Mouse (Mus musculus) embryonic facial prominence, embryonic 11.5 days (tissue): ENCODE data around the gene Phkg1. TPM values are rescaled to one million over a fixed set of nuclear protein-coding genes. Genes with fewer than 3 reads are reported as not detected.
"Not testable (repeated sequence)": the region's sequence is repeated elsewhere in the genome, so short reads cannot be mapped to it uniquely, and the experiment has no call there.

ENCODE experiments used
- ATAC-seq: fragments of 200-750 bp; cut with Nextera tagmentation; replicated peaks from 2 replicates; pipeline ENCODE4 v1.8.0; 2017; ENCODE audit warnings: low read depth; ENCODE audit not compliant: insufficient number of reproducible peaks, low FRiP score, low TSS enrichment
- DNase-seq: peaks from one replicate; pipeline ENCODE4 v3.0.0-alpha.2; 2015; ENCODE audit warnings: low spot score
- H3K27ac ChIP-seq: fragments of 300-500 bp; sonication (generic); replicated peaks from 2 replicates; pipeline ENCODE4 v1.5.1; 2014; ENCODE audit warnings: mild to moderate bottlenecking, low read depth, low read length, control low read depth
- H3K27me3 ChIP-seq: fragments of 300-500 bp; sonication (generic); 2 replicates; pipeline ENCODE4 v1.6.1; 2014; ENCODE audit warnings: mild to moderate bottlenecking, low read length, moderate library complexity, mixed read lengths; ENCODE audit not compliant: control insufficient read depth, insufficient read depth
- H3K36me3 ChIP-seq: fragments of 300-500 bp; sonication (generic); replicated peaks from 2 replicates; pipeline ENCODE4 v1.6.1; 2014; ENCODE audit warnings: low read depth, mild to moderate bottlenecking, low read length, moderate library complexity, mixed read lengths; ENCODE audit not compliant: control insufficient read depth, insufficient read depth
- H3K4me1 ChIP-seq: fragments of 300-500 bp; sonication (generic); 2 replicates; pipeline ENCODE4 v1.6.1; 2014; ENCODE audit warnings: low read length, mixed read lengths; ENCODE audit not compliant: control insufficient read depth, insufficient read depth
- H3K4me2 ChIP-seq: fragments of 300-500 bp; sonication (generic); 2 replicates; pipeline ENCODE4 v1.6.1; 2014; ENCODE audit warnings: low read depth, mild to moderate bottlenecking, control low read depth, low read length, moderate library complexity
- H3K4me3 ChIP-seq: fragments of 300-500 bp; sonication (generic); 2 replicates; pipeline ENCODE4 v1.5.1; 2014; ENCODE audit warnings: low read depth, low read length, control low read depth
- H3K9ac ChIP-seq: fragments of 300-500 bp; sonication (generic); replicated peaks from 2 replicates; pipeline ENCODE4 v1.6.1; 2014; ENCODE audit warnings: mild to moderate bottlenecking, control low read depth, low read length
- H3K9me3 ChIP-seq: fragments of 300-500 bp; sonication (generic); replicated peaks from 2 replicates; pipeline ENCODE4 v1.6.1; 2016; ENCODE audit warnings: mild to moderate bottlenecking, low read length, inconsistent platforms, mixed read lengths; ENCODE audit not compliant: control insufficient read depth
- WGBS: fragments of 180-500 bp; shearing (Covaris S2); extraction: QIAGEN DNeasy Blood & Tissue Kit; methylation state at CpG from one replicate; pipeline ENCODE4 v1.1.7; 2014; 5-methylcytosine and 5-hydroxymethylcytosine counted together
- polyA plus RNA-seq: library from polyadenylated mRNA; unstranded; fragments of >200 nt; fragmentation: Nextera tagmentation; extraction: Ambion mirVana; gene quantifications from 2 replicates; pipeline ENCODE4 v1.2.1, GENCODE M21; 2014

The Phkg1 gene
- polyA plus RNA-seq: 0.13 TPM in 1 of 2 replicates, not detected in the other

DNA sequence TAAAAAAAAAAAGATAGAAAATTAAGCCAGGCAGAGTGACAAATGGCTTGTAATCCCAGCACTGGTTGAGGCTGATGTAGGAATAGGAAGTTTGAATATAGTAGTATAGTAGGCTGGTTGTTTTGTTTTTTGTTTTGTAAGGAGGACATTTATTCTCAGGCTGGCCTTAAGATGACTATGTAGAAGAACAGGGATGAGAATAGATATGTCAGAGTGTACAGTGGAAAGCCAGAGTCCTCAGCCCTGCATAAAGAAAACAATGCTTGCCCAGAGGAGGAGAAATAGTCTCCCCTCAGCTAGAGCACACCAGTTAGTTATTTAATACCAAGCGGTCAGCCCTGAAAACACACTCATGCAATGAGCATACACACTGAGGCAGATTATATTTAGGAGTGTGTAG is at the start of gene Phkg1:
Phkg1 (minus strand) TSS at position 101 of the 400 bp plus-strand sequence.
- WGBS: 82% methylated on average over 1 of the region's 1 CpGs
- Histone ChIP-seq H3K36me3 (no peaks in the 10 kb centered on the region; the same call in none of the 2 replicates), H3K27ac (no peak within 1 kb of the TSS), H3K9me3 (no peaks in the 10 kb centered on the region), H3K9ac (no peak within 1 kb of the TSS), H3K4me2 (no peak within 1 kb of the TSS), H3K27me3 (no peaks in the 10 kb centered on the region), H3K4me1 (no peaks in the 10 kb centered on the region), H3K4me3 (no peak within 1 kb of the TSS)
- no peak for ATAC-seq
- DNase-seq: no peak

DNA sequence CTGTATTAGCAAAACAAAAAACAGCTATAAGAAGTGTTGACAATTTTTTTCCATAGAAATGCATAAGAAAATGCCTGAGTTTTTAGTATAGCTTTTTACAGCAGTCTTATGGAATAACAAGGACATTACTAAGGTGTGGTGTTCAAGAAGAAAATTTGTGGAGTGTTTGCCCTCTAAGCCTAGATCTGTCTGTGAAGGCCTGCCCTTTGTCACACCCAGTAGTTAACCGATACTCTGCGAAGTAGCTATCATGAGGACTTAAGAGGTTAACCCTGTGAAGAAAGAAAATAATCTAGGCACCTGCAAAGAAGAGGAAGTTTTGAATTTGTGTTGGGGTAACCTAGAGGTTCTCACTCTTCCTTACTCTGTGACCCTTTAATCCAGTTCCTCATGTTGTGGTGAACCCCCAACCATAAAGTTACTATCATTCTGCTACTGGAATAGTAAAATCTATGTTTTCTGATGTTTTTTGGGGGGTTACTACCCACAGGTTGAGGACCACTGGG is 49.2 kb upstream of the Phkg1 start:
- H3K27ac ChIP-seq: no peak overlapping the region
- no peaks in the 10 kb centered on the region for H3K36me3 ChIP-seq
- no peaks in the 10 kb centered on the region for H3K4me1 ChIP-seq
- no peaks in the 10 kb centered on the region for H3K27me3 ChIP-seq
- ATAC-seq (no peak), DNase-seq (no peak)
- no peaks in the 10 kb centered on the region for H3K9me3 ChIP-seq
- H3K9ac ChIP-seq: no peak overlapping the region
- H3K4me2 ChIP-seq: no peak overlapping the region
- 92% methylated on average over 2 of the region's 2 CpGs for WGBS
- H3K4me3 ChIP-seq: no peak overlapping the region

DNA sequence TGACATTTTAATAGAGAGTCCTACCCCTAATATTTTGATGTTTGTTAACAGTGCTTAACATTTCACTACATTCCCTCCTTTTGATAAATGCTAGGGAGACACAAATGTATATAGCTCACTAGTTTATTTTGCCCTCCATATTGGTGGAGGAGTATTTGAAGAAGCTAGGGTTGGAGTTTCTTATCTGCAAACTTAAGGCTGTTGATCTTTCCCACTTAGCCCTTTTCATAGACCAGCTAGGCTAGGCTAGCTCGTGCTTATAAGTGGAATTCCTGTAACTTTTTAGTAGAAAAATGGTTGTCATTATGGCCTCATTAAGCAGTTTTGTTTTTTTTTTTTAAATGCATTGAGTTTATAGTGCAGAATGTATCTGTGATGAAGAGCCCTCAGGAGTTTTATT is 45.1 kb upstream of the Phkg1 start:
- no peak overlapping the region for H3K9ac ChIP-seq
- H3K4me2 ChIP-seq: no peak overlapping the region
- no peak for ATAC-seq
- H3K4me1 ChIP-seq: no peaks in the 10 kb centered on the region
- WGBS: 85% methylated on average over 1 of the region's 1 CpGs
- H3K27ac ChIP-seq: no peak overlapping the region
- no peaks in the 10 kb centered on the region for H3K27me3 ChIP-seq
- no peak overlapping the region for H3K4me3 ChIP-seq
- no peaks in the 10 kb centered on the region for H3K36me3 ChIP-seq
- no peak for DNase-seq
- H3K9me3 ChIP-seq: no peaks in the 10 kb centered on the region

DNA sequence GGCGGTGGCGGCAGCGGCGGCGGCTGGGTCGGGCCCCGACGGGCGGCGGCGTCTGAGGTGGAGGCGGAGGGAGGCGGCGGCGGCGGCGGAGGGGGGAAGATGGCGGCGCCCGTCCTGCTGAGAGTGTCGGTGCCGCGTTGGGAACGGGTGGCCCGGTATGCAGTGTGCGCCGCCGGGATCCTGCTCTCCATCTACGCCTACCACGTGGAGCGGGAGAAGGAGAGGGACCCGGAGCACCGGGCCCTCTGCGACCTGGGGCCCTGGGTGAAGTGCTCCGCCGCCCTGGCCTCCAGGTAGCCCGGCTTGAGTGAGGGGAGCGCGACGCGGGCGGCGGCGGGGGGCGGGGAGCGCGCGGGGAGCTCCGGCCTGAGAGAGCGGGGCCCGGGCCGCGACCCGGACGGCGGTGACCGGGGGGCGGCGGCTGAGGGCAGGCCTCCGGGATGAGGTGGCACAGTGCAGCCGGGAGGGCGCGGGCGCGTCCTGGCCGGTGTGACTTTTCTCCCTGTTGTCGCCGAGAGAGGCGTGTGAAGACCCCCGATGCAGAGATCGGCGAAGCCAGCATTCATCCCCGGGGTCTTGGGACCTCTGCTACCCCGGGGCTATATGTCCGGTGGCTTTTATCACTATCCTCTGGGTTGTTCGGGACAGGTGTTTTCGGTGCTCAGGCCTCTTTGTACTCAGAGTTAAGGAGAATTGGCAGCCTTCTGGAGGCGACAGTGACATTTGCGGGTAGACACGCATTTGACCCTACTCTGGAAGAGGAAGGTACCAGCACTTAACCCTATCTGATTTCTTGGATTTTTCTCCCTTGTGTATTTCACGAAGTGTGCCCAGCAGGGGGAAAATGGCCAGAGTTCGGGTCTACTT is 44.0 kb upstream of the Phkg1 start:
- not testable (repeated sequence) for H3K4me1 ChIP-seq, H3K9me3 ChIP-seq, H3K27ac ChIP-seq, H3K27me3 ChIP-seq, H3K36me3 ChIP-seq
- Histone ChIP-seq H3K9ac (peak overlapping the region; percentile 81), H3K4me3 (peak overlapping the region; percentile 86), H3K4me2 (peak overlapping the region; percentile 43)
- DNase-seq (peak; percentile 29), ATAC-seq (peak; percentile 58)
- WGBS: 0% methylated on average over 44 of the region's 82 CpGs

DNA sequence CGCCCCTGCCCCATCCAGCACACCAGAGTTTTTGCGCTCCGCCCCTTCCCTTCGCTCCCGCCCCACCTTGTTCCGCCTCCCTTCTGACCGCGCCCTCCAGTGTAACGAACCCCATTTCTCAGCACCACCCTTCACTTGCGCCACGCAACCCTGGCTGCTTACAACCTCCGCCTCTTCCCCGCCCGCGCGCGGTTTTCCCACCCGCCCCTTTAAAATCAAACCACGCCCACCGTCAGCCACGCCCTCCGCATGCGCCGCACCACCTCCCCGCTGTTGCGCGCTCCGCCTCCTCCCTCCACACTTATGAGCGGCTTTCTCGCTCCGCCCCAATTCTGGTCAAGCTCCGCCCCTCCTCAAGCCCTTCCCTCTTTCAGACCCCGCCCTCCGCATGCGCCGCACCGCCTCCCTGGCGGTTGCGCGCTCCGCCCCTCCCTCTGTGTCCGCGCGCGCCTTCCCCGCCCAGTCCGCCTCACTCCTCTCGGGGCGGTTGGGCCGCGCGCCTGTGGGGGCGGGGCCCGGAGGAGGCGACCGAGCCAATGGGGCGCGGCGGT is 43.2 kb upstream of the Phkg1 start, which contains the start of gene Vkorc1l1:
Vkorc1l1 (plus strand) TSS at position 476 of the 551 bp plus-strand sequence.
- Histone ChIP-seq H3K9me3 (no peaks in the 10 kb centered on the region), H3K27me3 (no peaks in the 10 kb centered on the region), H3K27ac (0 out of 2 replicates have a peak within 1 kb of the TSS, but pooled peaks have one; percentile 52), H3K4me1 (no peaks in the 10 kb centered on the region), H3K4me3 (peak within 1 kb of the TSS; percentile 86), H3K9ac (peak within 1 kb of the TSS; percentile 81), H3K4me2 (peak within 1 kb of the TSS; percentile 43), H3K36me3 (no peaks in the 10 kb centered on the region)
- DNase-seq (peak; percentile 99), ATAC-seq (peak; percentile 98)
- WGBS: under 1% methylated on average over 51 of the region's 59 CpGs

DNA sequence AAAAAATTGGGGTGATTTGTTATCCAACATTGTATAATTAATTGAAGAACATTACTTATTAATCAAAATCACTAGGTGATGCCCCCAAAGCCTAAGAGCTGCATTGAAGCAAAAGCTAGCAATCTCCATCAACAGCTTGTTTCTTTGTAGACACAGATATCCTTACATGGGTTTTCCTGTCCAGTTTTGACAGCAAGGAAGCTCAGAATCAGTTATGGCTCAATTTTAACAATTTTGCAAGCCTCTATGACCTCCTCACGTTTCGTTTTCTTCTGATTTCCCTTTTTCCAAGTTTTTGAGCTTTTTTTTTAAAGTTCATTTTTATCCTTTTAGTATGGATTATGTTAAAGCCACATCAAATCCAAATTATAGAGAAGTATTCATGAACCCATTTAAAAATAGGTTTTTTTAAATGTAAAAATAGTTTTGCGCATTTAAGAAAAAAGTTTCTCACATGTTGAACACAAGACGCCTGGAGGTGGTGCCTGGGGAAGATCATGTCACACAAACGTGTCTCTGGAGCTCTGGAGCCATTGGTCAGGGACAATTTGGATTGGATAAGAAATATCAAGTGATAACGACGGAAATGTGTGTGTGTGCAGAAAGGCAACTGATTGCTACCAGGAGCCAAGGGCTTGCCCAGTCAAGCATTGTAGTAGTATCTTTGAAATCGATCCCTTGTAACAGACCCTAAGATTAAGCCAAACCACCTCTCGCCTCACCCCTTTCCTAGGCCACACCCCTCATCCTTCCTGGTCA is 42.6 kb upstream of the Phkg1 start:
- Histone ChIP-seq H3K36me3 (no peaks in the 10 kb centered on the region), H3K4me3 (peak overlapping the region; percentile 86), H3K9ac (no peak overlapping the region), H3K4me2 (peak overlapping the region; percentile 32), H3K4me1 (no peaks in the 10 kb centered on the region), H3K9me3 (no peaks in the 10 kb centered on the region), H3K27me3 (no peaks in the 10 kb centered on the region), H3K27ac (no peak overlapping the region)
- DNase-seq (peak; percentile 3), ATAC-seq (no peak)
- WGBS: 9% methylated on average over 9 of the region's 9 CpGs

DNA sequence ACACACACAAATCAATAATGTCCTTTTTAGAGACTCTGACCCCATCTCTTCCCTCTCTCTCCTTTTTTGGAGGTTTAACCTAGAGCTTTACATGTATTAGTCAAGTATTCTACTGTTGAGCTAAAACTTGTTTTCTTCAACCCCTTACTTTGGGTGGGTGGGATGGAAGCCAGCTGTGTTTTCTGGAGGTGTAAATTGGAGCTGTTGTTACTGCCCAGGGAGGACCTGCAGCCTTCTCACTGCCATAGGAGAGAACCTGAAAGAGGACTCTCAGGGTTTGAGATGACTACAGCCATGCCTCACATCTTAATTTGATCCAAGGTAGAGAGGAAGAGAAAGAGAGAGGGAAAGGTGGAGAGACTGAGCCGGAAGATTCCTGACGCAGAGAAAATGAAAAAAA is 41.9 kb upstream of the Phkg1 start:
- no peak overlapping the region for H3K4me3 ChIP-seq
- H3K27me3 ChIP-seq: no peaks in the 10 kb centered on the region
- no peak overlapping the region for H3K4me2 ChIP-seq
- no peaks in the 10 kb centered on the region for H3K4me1 ChIP-seq
- H3K9ac ChIP-seq: no peak overlapping the region
- H3K36me3 ChIP-seq: no peaks in the 10 kb centered on the region
- DNase-seq: no peak
- no peak for ATAC-seq
- no peaks in the 10 kb centered on the region for H3K9me3 ChIP-seq
- H3K27ac ChIP-seq: no peak overlapping the region
- 54% methylated on average over 2 of the region's 2 CpGs for WGBS
